Mouse (Mus musculus): ENCODE data around the gene Slc46a3. TPM values are rescaled to one million over a fixed set of nuclear protein-coding genes. Genes with fewer than 3 reads are reported as not detected.

Slc46a3 gene
- polyA plus RNA-seq (2012; rRNA removed), result 15.1 and 16.7 TPM in 2 replicates

GRCm38 (mm10) chr5:147894455-147895076 lies at the start of gene Slc46a3:
Gene Slc46a3, minus strand, starts transcription at chr5:147894815.

GRCm38 (mm10) chr5:147860449-147861261 lies 34.0 kb downstream of the Slc46a3 start, which contains the start of gene Pomp:
Gene Pomp, plus strand, starts transcription at chr5:147860461.

Other genes starting within 250 kb of the Slc46a3 start
- gene Flt1, start 168.8 kb downstream of the Slc46a3 start, polyA plus RNA-seq (2012; rRNA removed), result 0.98 and 1.2 TPM in 2 replicates
- 115 and 148 TPM in 2 replicates for gene Pomp, start 34.4 kb downstream of the Slc46a3 start, polyA plus RNA-seq (2012; rRNA removed)
- 0.42 and 0.48 TPM in 2 replicates for gene Mtus2, start 62.5 kb upstream of the Slc46a3 start, polyA plus RNA-seq (2012; rRNA removed)